Mouse (Mus musculus): ENCODE measurements around the gene Samd5.

- TF ChIP-seq CHD2 (IDR thresholded peaks at IDR 0.05; ENCODE audit: low read depth, low read length) (no peak), HCFC1 (IDR thresholded peaks at IDR 0.05; ENCODE audit: borderline replicate concordance, insufficient read depth, low read length) (no peak)
These were observed 23.1 kb upstream of the Samd5 start for GRCm38 (mm10) chr10:9698141-9698540.
